Mouse (Mus musculus) liver, postnatal 0 days (tissue): ENCODE data around the gene Herpud1.

Source experiments
- CTCF ChIP-seq: sonication (generic); IDR thresholded peaks from 2 replicates; pipeline ENCODE4 v1.5.1; 2016; ENCODE audit warnings: antibody characterized with exemption, low read depth
- EP300 ChIP-seq: IDR thresholded peaks from 2 replicates; pipeline ENCODE4 v1.6.1; 2016; ENCODE audit warnings: antibody characterized with exemption, low read depth, mild to moderate bottlenecking

- TF ChIP-seq EP300 = no peak
- no peak for TF ChIP-seq CTCF
Observed at GRCm38 (mm10) chr8:94342691-94343090, 43.5 kb upstream of the Herpud1 start.
